Comparison of ENCODE assay signal across 7 mouse cellular contexts in the genomic region with DNA sequence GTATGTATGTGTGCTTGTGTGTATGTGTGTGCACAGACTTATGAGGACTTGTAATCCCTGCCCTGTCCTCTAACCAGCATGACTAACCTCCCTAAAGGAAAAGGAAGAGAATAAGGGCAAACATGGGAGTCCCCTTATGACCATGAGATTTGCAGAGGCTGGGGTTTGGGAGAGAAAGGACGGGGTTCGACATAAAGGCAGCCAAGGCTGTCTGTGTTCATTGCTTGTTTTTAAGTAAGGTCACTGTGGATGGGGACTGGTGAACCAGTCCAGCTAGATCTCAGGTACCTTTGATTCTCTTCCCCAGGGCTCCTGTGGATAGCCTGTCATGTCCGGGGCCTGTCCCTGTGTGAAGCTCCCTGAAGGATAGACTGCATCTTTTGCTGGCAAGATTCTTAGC. TPM values are rescaled to one million over a fixed set of nuclear protein-coding genes. Genes with fewer than 3 reads are reported as not detected.
A peak's percentile ranks its signal among the peaks of the same experiment; 100 is the strongest.
DNase-seq lines count a peak whose midpoint lies in the region; ATAC-seq and TF ChIP-seq lines count a peak whose summit lies in the region.

No protein-coding gene starts in this region.

- peak overlapping the region; percentile 20; the same call in 1 of the 2 replicates for H3K27ac ChIP-seq in kidney, embryonic 16.5 days (ENCODE audit: low read length)
- no peak overlapping the region for H3K27ac ChIP-seq in kidney, adult 2 months (ENCODE audit: insufficient read depth, low read depth, low read length)
- peak overlapping the region; percentile 97 for H3K27ac ChIP-seq in forebrain, embryonic 12.5 days
- peak overlapping the region; percentile 45; the same call in 1 of the 2 replicates for H3K27ac ChIP-seq in intestine, embryonic 16.5 days (ENCODE audit: low read length)
- H3K27ac ChIP-seq in stomach, embryonic 14.5 days (ENCODE audit: low read length): peak overlapping the region; percentile 79

- ATAC-seq in kidney, embryonic 16.5 days (ENCODE audit: low FRiP score, low TSS enrichment): no peak
- no peak; the same call in 1 of the 2 replicates for ATAC-seq in forebrain, embryonic 12.5 days (ENCODE audit: low FRiP score)
- ATAC-seq in intestine, embryonic 16.5 days: no peak
- ATAC-seq in stomach, embryonic 14.5 days (ENCODE audit: insufficient number of reproducible peaks, insufficient read depth, low FRiP score, low read depth): no peak

- no peak for TF ChIP-seq CTCF in kidney, adult 2 months (conservative IDR thresholded peaks at IDR 0.05; ENCODE audit: insufficient read depth, insufficient read length, low read depth, low read length)

- no peak overlapping the region for H3K4me2 ChIP-seq in kidney, embryonic 16.5 days (replicated peaks; ENCODE audit: low read depth, low read length)
- H3K4me2 ChIP-seq in forebrain, embryonic 12.5 days: peak overlapping the region; percentile 42
- no peak overlapping the region for H3K4me2 ChIP-seq in intestine, embryonic 16.5 days (ENCODE audit: low read depth, low read length)
- H3K4me2 ChIP-seq in stomach, embryonic 14.5 days (replicated peaks; ENCODE audit: low read depth, low read length): no peak overlapping the region

- peaks cover 40% of the 10 kb centered on the region for H3K4me1 ChIP-seq in kidney, embryonic 16.5 days (ENCODE audit: insufficient read depth, low read length)
- H3K4me1 ChIP-seq in kidney, adult 2 months (ENCODE audit: control insufficient read depth, insufficient read depth, low read length): peaks cover 21% of the 10 kb centered on the region
- peaks cover 54% of the 10 kb centered on the region for H3K4me1 ChIP-seq in forebrain, embryonic 12.5 days
- peaks cover 40% of the 10 kb centered on the region for H3K4me1 ChIP-seq in intestine, embryonic 16.5 days (ENCODE audit: control insufficient read depth, insufficient read depth, low read length)
- peaks cover 38% of the 10 kb centered on the region for H3K4me1 ChIP-seq in stomach, embryonic 14.5 days (ENCODE audit: control insufficient read depth, insufficient read depth, low read length)

- 53% methylated on average over 3 of the region's 3 CpGs for WGBS in kidney, embryonic 16.5 days
- WGBS in kidney, adult 2 months: 72% methylated on average over 3 of the region's 3 CpGs
- 16% methylated on average over 3 of the region's 3 CpGs for WGBS in forebrain, embryonic 12.5 days
- WGBS in intestine, embryonic 16.5 days: 48% methylated on average over 3 of the region's 3 CpGs
- 48% methylated on average over 3 of the region's 3 CpGs for whole genome bisulfite sequencing in stomach, embryonic 14.5 days

- no peaks in the 10 kb centered on the region for H3K36me3 ChIP-seq in kidney, embryonic 16.5 days (ENCODE audit: insufficient read depth, low read length)
- no peaks in the 10 kb centered on the region for H3K36me3 ChIP-seq in kidney, adult 2 months (ENCODE audit: control insufficient read depth, insufficient read depth, low read length)
- H3K36me3 ChIP-seq in forebrain, embryonic 12.5 days (replicated peaks): no peaks in the 10 kb centered on the region
- H3K36me3 ChIP-seq in intestine, embryonic 16.5 days (ENCODE audit: control insufficient read depth, insufficient read depth, low read length): no peaks in the 10 kb centered on the region
- no peaks in the 10 kb centered on the region for H3K36me3 ChIP-seq in stomach, embryonic 14.5 days (ENCODE audit: control insufficient read depth, insufficient read depth, low read length)

- TF ChIP-seq POLR2A in kidney, adult 2 months (IDR thresholded peaks at IDR 0.05; ENCODE audit: low read depth, low read length): no peak

- H3K9ac ChIP-seq in kidney, embryonic 16.5 days (replicated peaks; ENCODE audit: low read length): no peak overlapping the region
- peak overlapping the region; percentile 38 for H3K9ac ChIP-seq in forebrain, embryonic 12.5 days
- H3K9ac ChIP-seq in intestine, embryonic 16.5 days (ENCODE audit: low read depth, low read length): 0 out of 2 replicates have a peak overlapping the region, but pooled peaks have one; percentile 25
- H3K9ac ChIP-seq in stomach, embryonic 14.5 days (replicated peaks; ENCODE audit: low read depth, low read length): no peak overlapping the region

- no peaks in the 10 kb centered on the region for H3K27me3 ChIP-seq in kidney, embryonic 16.5 days (ENCODE audit: insufficient read depth, low read length)
- no peaks in the 10 kb centered on the region for H3K27me3 ChIP-seq in kidney, adult 2 months (replicated peaks; ENCODE audit: control insufficient read depth, insufficient read depth, low read length)
- no peaks in the 10 kb centered on the region for H3K27me3 ChIP-seq in forebrain, embryonic 12.5 days
- no peaks in the 10 kb centered on the region for H3K27me3 ChIP-seq in intestine, embryonic 16.5 days (replicated peaks; ENCODE audit: control insufficient read depth, insufficient read depth, low read length)
- H3K27me3 ChIP-seq in stomach, embryonic 14.5 days (ENCODE audit: control insufficient read depth, insufficient read depth, low read length): no peaks in the 10 kb centered on the region

- DNase-seq in kidney, adult 2 months: no peak
- DNase-seq in natural killer cell, adult 2 months (ENCODE audit: low spot score in 2 of 2): no peak
- no peak for DNase-seq in embryo, embryonic 10 days (ENCODE audit: low spot score)

- no peak overlapping the region for H3K4me3 ChIP-seq in kidney, embryonic 16.5 days (ENCODE audit: low read length)
- H3K4me3 ChIP-seq in kidney, adult 2 months (ENCODE audit: insufficient read depth, low read depth, low read length): no peak overlapping the region
- H3K4me3 ChIP-seq in forebrain, embryonic 12.5 days (replicated peaks): no peak overlapping the region
- H3K4me3 ChIP-seq in intestine, embryonic 16.5 days (ENCODE audit: low read length): no peak overlapping the region
- H3K4me3 ChIP-seq in stomach, embryonic 14.5 days (ENCODE audit: low read depth, low read length): no peak overlapping the region

- no peaks in the 10 kb centered on the region for H3K9me3 ChIP-seq in kidney, embryonic 16.5 days (ENCODE audit: low read length)
- no peaks in the 10 kb centered on the region for H3K9me3 ChIP-seq in forebrain, embryonic 12.5 days
- no peaks in the 10 kb centered on the region for H3K9me3 ChIP-seq in intestine, embryonic 16.5 days (ENCODE audit: control insufficient read depth, low read length)
- H3K9me3 ChIP-seq in stomach, embryonic 14.5 days (ENCODE audit: control insufficient read depth, low read depth, low read length): no peaks in the 10 kb centered on the region

RNA-seq across cellular contexts. Expression of gene Irf2bp2, which starts 55.6 kb away (rescaled TPM):
- polyA plus RNA-seq in kidney, embryonic 16.5 days (2015; fragmentation: Nextera tagmentation; extraction: Ambion mirVana): 11.5 and 12.1 TPM in 2 replicates
- polyA plus RNA-seq in kidney, adult 2 months (2012; rRNA removed): 40.6 and 46.6 TPM in 2 replicates
- 7.4 and 7.8 TPM in 2 replicates for polyA plus RNA-seq in forebrain, embryonic 12.5 days (2016; fragmentation: Nextera tagmentation; extraction: Ambion mirVana)
- 11.5 and 11.9 TPM in 2 replicates for polyA plus RNA-seq in intestine, embryonic 16.5 days (2015; fragmentation: Nextera tagmentation; extraction: Ambion mirVana)
- 9.7 and 10.0 TPM in 2 replicates for polyA plus RNA-seq in stomach, embryonic 14.5 days (2014; fragmentation: Nextera tagmentation; extraction: Ambion mirVana)

Comparison
In these comparisons a context has a peak if more than half of its experiments do, and no peak if none do; other contexts are left out.
1. H3K9ac ChIP-seq: peak in forebrain, embryonic 12.5 days (single experiment) and intestine, embryonic 16.5 days (single experiment); none in kidney, embryonic 16.5 days (single experiment) and stomach, embryonic 14.5 days (single experiment).